ENCODE assay signal across 9 mouse cellular contexts in the genomic region with DNA sequence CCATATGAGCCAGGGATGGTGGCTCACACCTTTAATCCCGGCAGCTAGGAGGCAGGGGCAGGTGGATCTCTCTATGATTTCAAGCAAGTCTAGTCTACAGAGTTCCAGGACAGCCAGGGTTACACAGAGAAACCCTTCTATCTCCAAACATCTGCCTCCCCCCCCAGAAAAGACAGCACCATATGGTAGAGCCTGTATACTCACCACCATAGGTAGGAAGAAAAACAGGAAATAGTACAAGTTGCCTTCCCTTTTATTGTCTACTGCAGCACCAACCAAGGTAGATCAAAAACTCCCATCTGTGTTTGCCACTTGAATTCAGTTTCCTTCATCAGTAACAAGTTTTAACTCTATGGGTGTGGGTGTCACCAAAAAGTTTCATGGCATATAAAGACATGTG. TPM values are rescaled to one million over a fixed set of nuclear protein-coding genes. Genes with fewer than 3 reads are reported as not detected.
A peak's percentile ranks its signal among the peaks of the same experiment; 100 is the strongest.
DNase-seq lines count a peak whose midpoint lies in the region; ATAC-seq and TF ChIP-seq lines count a peak whose summit lies in the region.
"Had no signal": no experiment of that assay in that cellular context is flagged by ENCODE, and none has a peak within 500 bp of the region (broad histone marks: within the 10 kb centered on the region; RNA-seq: fewer than 3 reads in every experiment).

No protein-coding gene starts in this region.

- H3K4me3 ChIP-seq in lung, embryonic 15.5 days: peak overlapping the region; percentile 86
- H3K4me3 ChIP-seq in embryonic facial prominence, embryonic 14.5 days (ENCODE audit: low read depth, low read length): peak overlapping the region; percentile 65
- H3K4me3 ChIP-seq in intestine, postnatal 0 days (ENCODE audit: low read depth, low read length): no peak overlapping the region
- H3K4me3 ChIP-seq in neural tube, embryonic 14.5 days (ENCODE audit: low read depth, low read length): 0 out of 2 replicates have a peak overlapping the region, but pooled peaks have one; percentile 72

- no peaks in the 10 kb centered on the region for H3K9me3 ChIP-seq in lung, embryonic 15.5 days
- H3K9me3 ChIP-seq in embryonic facial prominence, embryonic 14.5 days (ENCODE audit: control insufficient read depth, low read length): no peaks in the 10 kb centered on the region
- H3K9me3 ChIP-seq in intestine, postnatal 0 days (ENCODE audit: control insufficient read depth): no peaks in the 10 kb centered on the region
- no peaks in the 10 kb centered on the region for H3K9me3 ChIP-seq in neural tube, embryonic 14.5 days (ENCODE audit: control insufficient read depth, low read length)

- H3K27ac ChIP-seq in lung, embryonic 15.5 days: no peak overlapping the region
- H3K27ac ChIP-seq in embryonic facial prominence, embryonic 14.5 days (replicated peaks; ENCODE audit: low read depth, low read length): no peak overlapping the region
- H3K27ac ChIP-seq in intestine, postnatal 0 days (ENCODE audit: low read depth, low read length): no peak overlapping the region
- no peak overlapping the region for H3K27ac ChIP-seq in neural tube, embryonic 14.5 days (ENCODE audit: low read depth, low read length)

- no peak for TF ChIP-seq CTCF in intestine, postnatal 0 days (IDR thresholded peaks at IDR 0.05; ENCODE audit: low read depth)

- 81% methylated on average over 1 of the region's 1 CpGs for WGBS in lung, embryonic 15.5 days
- WGBS in embryonic facial prominence, embryonic 14.5 days: 88% methylated on average over 1 of the region's 1 CpGs
- WGBS in intestine, postnatal 0 days: 82% methylated on average over 1 of the region's 1 CpGs
- WGBS in neural tube, embryonic 14.5 days: 97% methylated on average over 1 of the region's 1 CpGs

- H3K27me3 ChIP-seq in lung, embryonic 15.5 days: no peaks in the 10 kb centered on the region
- no peaks in the 10 kb centered on the region for H3K27me3 ChIP-seq in embryonic facial prominence, embryonic 14.5 days (replicated peaks; ENCODE audit: control insufficient read depth, insufficient read depth, low read length)
- H3K27me3 ChIP-seq in intestine, postnatal 0 days (replicated peaks; ENCODE audit: control insufficient read depth, insufficient read depth, low read length): no peaks in the 10 kb centered on the region
- H3K27me3 ChIP-seq in neural tube, embryonic 14.5 days (ENCODE audit: control insufficient read depth, insufficient read depth, low read length): no peaks in the 10 kb centered on the region

- peak overlapping the region; percentile 82; the same call in 1 of the 2 replicates for H3K9ac ChIP-seq in lung, embryonic 15.5 days
- peak overlapping the region; percentile 77 for H3K9ac ChIP-seq in embryonic facial prominence, embryonic 14.5 days (ENCODE audit: low read depth, low read length)
- peak overlapping the region; percentile 76; the same call in 1 of the 2 replicates for H3K9ac ChIP-seq in intestine, postnatal 0 days (ENCODE audit: low read depth, low read length)
- no peak overlapping the region for H3K9ac ChIP-seq in neural tube, embryonic 14.5 days (replicated peaks; ENCODE audit: low read depth, low read length)

- no peak for ATAC-seq in lung, embryonic 15.5 days (ENCODE audit: borderline replicate concordance, extremely low read depth, low FRiP score, low TSS enrichment)
- ATAC-seq in embryonic facial prominence, embryonic 14.5 days (ENCODE audit: low read depth): no peak
- ATAC-seq in intestine, postnatal 0 days: no peak
- no peak for ATAC-seq in neural tube, embryonic 14.5 days (ENCODE audit: low read depth)

- H3K4me1 ChIP-seq in lung, embryonic 15.5 days: peaks cover 21% of the 10 kb centered on the region
- peaks cover 14% of the 10 kb centered on the region for H3K4me1 ChIP-seq in embryonic facial prominence, embryonic 14.5 days (ENCODE audit: control insufficient read depth, insufficient read depth, low read length)
- 0 out of 2 replicates have a peak, but pooled peaks cover 4% of the 10 kb centered on the region for H3K4me1 ChIP-seq in intestine, postnatal 0 days (replicated peaks; ENCODE audit: control insufficient read depth, insufficient read depth, low read length)
- H3K4me1 ChIP-seq in neural tube, embryonic 14.5 days (ENCODE audit: control insufficient read depth, insufficient read depth, low read length): peaks cover 6% of the 10 kb centered on the region; the same call in 1 of the 2 replicates

- H3K4me2 ChIP-seq in lung, embryonic 15.5 days: peak overlapping the region; percentile 79
- H3K4me2 ChIP-seq in embryonic facial prominence, embryonic 14.5 days (ENCODE audit: low read depth, low read length): peak overlapping the region; percentile 70
- H3K4me2 ChIP-seq in intestine, postnatal 0 days (replicated peaks; ENCODE audit: low read depth): 0 out of 2 replicates have a peak overlapping the region, but pooled peaks have one; percentile 92
- peak overlapping the region; percentile 85 for H3K4me2 ChIP-seq in neural tube, embryonic 14.5 days (ENCODE audit: low read depth, low read length)

- intact Hi-C loops in left cerebral cortex, postnatal 25 days (cut with DNase I): no loop called here

- peaks cover 43% of the 10 kb centered on the region for H3K36me3 ChIP-seq in lung, embryonic 15.5 days
- H3K36me3 ChIP-seq in embryonic facial prominence, embryonic 14.5 days (ENCODE audit: control insufficient read depth, insufficient read depth, low read length): peaks cover 44% of the 10 kb centered on the region
- H3K36me3 ChIP-seq in intestine, postnatal 0 days (ENCODE audit: control insufficient read depth, insufficient read depth): peaks cover 42% of the 10 kb centered on the region
- H3K36me3 ChIP-seq in neural tube, embryonic 14.5 days (ENCODE audit: control insufficient read depth, insufficient read depth, low read length): peaks cover 18% of the 10 kb centered on the region; the same call in 1 of the 2 replicates

- DNase-seq in lung, postnatal 4 days: no peak
- no peak for DNase-seq in embryonic facial prominence, embryonic 14.5 days (ENCODE audit: low spot score)
- DNase-seq in thymus, postnatal 14 days: no peak
- DNase-seq in left cerebral cortex, postnatal 25 days (ENCODE audit: low spot score in 2 of 2): no peak
- DNase-seq in lung, postnatal 10 days: no peak
- DNase-seq: retina, postnatal 1 day had no signal

RNA-seq across cellular contexts. Expression of gene Abcf2, which starts 1.3 kb away (rescaled TPM):
- polyA plus RNA-seq in lung, embryonic 15.5 days (2015; fragmentation: Nextera tagmentation; extraction: Ambion mirVana): 108 and 110 TPM in 2 replicates
- polyA plus RNA-seq in embryonic facial prominence, embryonic 14.5 days (2014; fragmentation: Nextera tagmentation; extraction: Ambion mirVana): 83.7 and 96.3 TPM in 2 replicates
- polyA plus RNA-seq in intestine, postnatal 0 days (2015; fragmentation: Nextera tagmentation; extraction: Ambion mirVana): 40.1 and 40.5 TPM in 2 replicates
- polyA plus RNA-seq in neural tube, embryonic 14.5 days (2014; fragmentation: Nextera tagmentation; extraction: Ambion mirVana): 80.3 and 89.8 TPM in 2 replicates
- 10 to 100 TPM; 80.6 to 81.4 TPM for total RNA-seq in left cerebral cortex, postnatal 25 days (2021)

RNA-seq across cellular contexts. Expression of gene Chpf2, which starts 10.6 kb away (rescaled TPM):
- 21.7 and 21.8 TPM in 2 replicates for polyA plus RNA-seq in lung, embryonic 15.5 days (2015; fragmentation: Nextera tagmentation; extraction: Ambion mirVana)
- 21.2 and 23.4 TPM in 2 replicates for polyA plus RNA-seq in embryonic facial prominence, embryonic 14.5 days (2014; fragmentation: Nextera tagmentation; extraction: Ambion mirVana)
- 23.5 and 24.4 TPM in 2 replicates for polyA plus RNA-seq in intestine, postnatal 0 days (2015; fragmentation: Nextera tagmentation; extraction: Ambion mirVana)
- polyA plus RNA-seq in neural tube, embryonic 14.5 days (2014; fragmentation: Nextera tagmentation; extraction: Ambion mirVana): 13.3 and 13.6 TPM in 2 replicates
- 10 to 100 TPM; 68.8 to 77.3 TPM for total RNA-seq in left cerebral cortex, postnatal 25 days (2021)

RNA-seq across cellular contexts. Expression of gene 4931409K22Rik, which starts 19.3 kb away (rescaled TPM):
- polyA plus RNA-seq in lung, embryonic 15.5 days (2015; fragmentation: Nextera tagmentation; extraction: Ambion mirVana): not detected in 2 replicates
- polyA plus RNA-seq in embryonic facial prominence, embryonic 14.5 days (2014; fragmentation: Nextera tagmentation; extraction: Ambion mirVana): not detected in 2 replicates
- not detected in 2 replicates for polyA plus RNA-seq in intestine, postnatal 0 days (2015; fragmentation: Nextera tagmentation; extraction: Ambion mirVana)
- 0.14 and 0.16 TPM in 2 replicates for polyA plus RNA-seq in neural tube, embryonic 14.5 days (2014; fragmentation: Nextera tagmentation; extraction: Ambion mirVana)
- total RNA-seq in left cerebral cortex, postnatal 25 days (2021): not detected

RNA-seq across cellular contexts. Expression of gene Asb10, which starts 35.2 kb away (rescaled TPM):
- 0.36 and 0.59 TPM in 2 replicates for polyA plus RNA-seq in lung, embryonic 15.5 days (2015; fragmentation: Nextera tagmentation; extraction: Ambion mirVana)
- 1.2 and 1.8 TPM in 2 replicates for polyA plus RNA-seq in embryonic facial prominence, embryonic 14.5 days (2014; fragmentation: Nextera tagmentation; extraction: Ambion mirVana)
- polyA plus RNA-seq in intestine, postnatal 0 days (2015; fragmentation: Nextera tagmentation; extraction: Ambion mirVana): 0.09 and 0.18 TPM in 2 replicates
- polyA plus RNA-seq in neural tube, embryonic 14.5 days (2014; fragmentation: Nextera tagmentation; extraction: Ambion mirVana): 0.17 and 0.45 TPM in 2 replicates
- not detected for total RNA-seq in left cerebral cortex, postnatal 25 days (2021)

RNA-seq across cellular contexts. Expression of gene Smarcd3, which starts 48.3 kb away (rescaled TPM):
- 28.5 and 29.7 TPM in 2 replicates for polyA plus RNA-seq in lung, embryonic 15.5 days (2015; fragmentation: Nextera tagmentation; extraction: Ambion mirVana)
- polyA plus RNA-seq in embryonic facial prominence, embryonic 14.5 days (2014; fragmentation: Nextera tagmentation; extraction: Ambion mirVana): 48.9 and 54.7 TPM in 2 replicates
- polyA plus RNA-seq in intestine, postnatal 0 days (2015; fragmentation: Nextera tagmentation; extraction: Ambion mirVana): 6.6 and 6.8 TPM in 2 replicates
- 139 and 179 TPM in 2 replicates for polyA plus RNA-seq in neural tube, embryonic 14.5 days (2014; fragmentation: Nextera tagmentation; extraction: Ambion mirVana)
- total RNA-seq in left cerebral cortex, postnatal 25 days (2021): 100 to 1,000 TPM in 1 of 2 experiments, 10 to 100 TPM in 1; 93.4 to 105 TPM
